Mouse (Mus musculus) heart, embryonic 14.5 days (tissue): Measurements from ENCODE around the gene Usp29. TPM values are rescaled to one million over a fixed set of nuclear protein-coding genes. Genes with fewer than 3 reads are reported as not detected.

Experiments used
- ATAC-seq: fragments of 200-750 bp; cut with Nextera tagmentation; 2 replicates; pipeline ENCODE4 v1.8.0; 2017; ENCODE audit warnings: low read depth, moderate TSS enrichment; ENCODE audit not compliant: insufficient number of reproducible peaks, insufficient read depth, low FRiP score
- H3K27ac ChIP-seq, 2 experiments: fragments of 200-500 bp in 1 of 2; fragments of 300-500 bp in 1 of 2; sonication (generic) in 1 of 2; replicated peaks in 1 of 2; 2 replicates each; pipeline ENCODE4 v1.5.1; 2012 to 2014; ENCODE audit warnings: low read depth in 2 of 2, low read length in 2 of 2, control low read depth in 1 of 2, mild to moderate bottlenecking in 1 of 2, mixed read lengths in 1 of 2; ENCODE audit not compliant: control insufficient read depth in 1 of 2, insufficient read depth in 1 of 2
- H3K27me3 ChIP-seq: fragments of 300-500 bp; sonication (generic); 2 replicates; pipeline ENCODE4 v1.6.1; 2014; ENCODE audit warnings: mild to moderate bottlenecking, low read length, control low read depth; ENCODE audit not compliant: control insufficient read depth, insufficient read depth
- H3K36me3 ChIP-seq: fragments of 300-500 bp; sonication (generic); 2 replicates; pipeline ENCODE4 v1.6.1; 2014; ENCODE audit warnings: mild to moderate bottlenecking, control low read depth, low read length, mixed read lengths; ENCODE audit not compliant: control insufficient read depth, insufficient read depth
- H3K4me1 ChIP-seq, 2 experiments: fragments of 200-500 bp in 1 of 2; fragments of 300-500 bp in 1 of 2; sonication (generic) in 1 of 2; 2 replicates each; pipeline ENCODE4 v1.6.1; 2012 to 2014; ENCODE audit warnings: low read length in 2 of 2, control low read depth in 1 of 2, mixed read lengths in 1 of 2; ENCODE audit not compliant: control insufficient read depth in 2 of 2, insufficient read depth in 2 of 2
- H3K4me2 ChIP-seq: fragments of 300-500 bp; sonication (generic); 2 replicates; pipeline ENCODE4 v1.6.1; 2014; ENCODE audit warnings: mild to moderate bottlenecking, low read length
- H3K4me3 ChIP-seq, 2 experiments: fragments of 200-500 bp in 1 of 2; fragments of 300-500 bp in 1 of 2; sonication (generic) in 1 of 2; 2 replicates each; pipeline ENCODE4 v1.5.1; 2012 to 2014; ENCODE audit warnings: low read length in 2 of 2, mild to moderate bottlenecking in 2 of 2, control low read depth in 1 of 2, low read depth in 1 of 2, moderate library complexity in 1 of 2; ENCODE audit not compliant: control insufficient read depth in 1 of 2, insufficient read depth in 1 of 2
- H3K9ac ChIP-seq: fragments of 300-500 bp; sonication (generic); 2 replicates; pipeline ENCODE4 v1.6.1; 2014; ENCODE audit warnings: mild to moderate bottlenecking, low read length
- H3K9me3 ChIP-seq: fragments of 300-500 bp; sonication (generic); 2 replicates; pipeline ENCODE4 v1.6.1; 2016; ENCODE audit warnings: low read length, control low read depth; ENCODE audit not compliant: control insufficient read depth
- WGBS: fragments of 180-500 bp; shearing (Covaris S2); extraction: QIAGEN DNeasy Blood & Tissue Kit; methylation state at CpG from one replicate; pipeline ENCODE4 v1.1.7; 2014; 5-methylcytosine and 5-hydroxymethylcytosine counted together
- polyA plus RNA-seq: library from polyadenylated mRNA; unstranded; fragments of >200 nt; fragmentation: Nextera tagmentation; extraction: Ambion mirVana; gene quantifications from 2 replicates; pipeline ENCODE4 v1.2.1, GENCODE M21; 2014

Usp29 gene
- polyA plus RNA-seq, 1 experiment from 2014 or later = 7.7 TPM

DNA sequence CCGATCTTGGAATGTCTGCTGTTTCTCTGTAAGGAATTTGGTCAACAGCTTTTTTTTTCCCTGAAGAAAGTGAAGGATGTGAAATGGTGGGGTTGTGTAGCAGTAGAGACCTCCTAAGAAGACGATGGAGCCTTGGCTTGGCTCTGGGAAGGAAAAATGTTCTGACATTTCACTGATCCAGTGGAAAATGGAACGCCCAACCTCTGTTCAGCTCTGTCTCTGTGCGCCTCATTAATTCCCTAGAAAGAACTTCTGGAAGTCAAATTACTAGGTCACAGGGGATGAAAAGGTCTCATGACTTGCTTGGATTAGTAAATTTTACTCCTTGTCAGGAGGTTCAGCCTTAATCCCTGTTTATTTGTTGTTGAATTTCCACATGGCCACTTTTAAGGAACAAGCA is 92.3 kb downstream of the Usp29 start:
- no peaks in the 10 kb centered on the region for H3K27me3 ChIP-seq
- no peaks in the 10 kb centered on the region for H3K9me3 ChIP-seq
- no peak overlapping the region for H3K9ac ChIP-seq
- no peaks in the 10 kb centered on the region for H3K4me1 ChIP-seq
- H3K4me2 ChIP-seq = no peak overlapping the region
- H3K36me3 ChIP-seq = no peaks in the 10 kb centered on the region
- no peak for ATAC-seq
- H3K4me3 ChIP-seq = no peak overlapping the region
- H3K27ac ChIP-seq = no peak overlapping the region
- WGBS = 84% methylated on average over 4 of the region's 4 CpGs

DNA sequence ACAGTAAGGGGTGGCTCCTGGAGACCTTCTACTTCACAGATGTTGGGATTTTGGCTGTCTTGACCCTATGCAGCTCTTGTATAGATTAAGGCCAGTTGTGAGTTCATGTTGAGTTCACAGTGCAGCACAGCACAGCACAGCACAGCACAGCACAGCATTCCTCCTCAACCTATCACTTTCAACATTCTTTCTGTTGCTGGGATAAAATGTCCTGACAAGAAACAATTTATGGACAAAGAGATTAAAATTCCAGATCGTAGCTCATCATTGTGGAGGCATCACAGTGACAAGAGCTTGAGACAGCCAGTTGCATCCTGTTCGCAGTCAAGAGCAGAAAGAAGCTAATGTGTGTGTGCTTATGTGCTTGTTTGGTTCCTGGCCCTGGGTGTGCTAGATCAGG is 93.3 kb downstream of the Usp29 start:
- H3K27ac ChIP-seq = no peak overlapping the region
- H3K36me3 ChIP-seq = no peaks in the 10 kb centered on the region
- H3K4me2 ChIP-seq = no peak overlapping the region
- H3K4me3 ChIP-seq = no peak overlapping the region
- no peaks in the 10 kb centered on the region for H3K4me1 ChIP-seq
- 56% methylated on average over 2 of the region's 2 CpGs for WGBS
- no peaks in the 10 kb centered on the region for H3K27me3 ChIP-seq
- ATAC-seq = no peak
- H3K9ac ChIP-seq = no peak overlapping the region
- H3K9me3 ChIP-seq = no peaks in the 10 kb centered on the region

DNA sequence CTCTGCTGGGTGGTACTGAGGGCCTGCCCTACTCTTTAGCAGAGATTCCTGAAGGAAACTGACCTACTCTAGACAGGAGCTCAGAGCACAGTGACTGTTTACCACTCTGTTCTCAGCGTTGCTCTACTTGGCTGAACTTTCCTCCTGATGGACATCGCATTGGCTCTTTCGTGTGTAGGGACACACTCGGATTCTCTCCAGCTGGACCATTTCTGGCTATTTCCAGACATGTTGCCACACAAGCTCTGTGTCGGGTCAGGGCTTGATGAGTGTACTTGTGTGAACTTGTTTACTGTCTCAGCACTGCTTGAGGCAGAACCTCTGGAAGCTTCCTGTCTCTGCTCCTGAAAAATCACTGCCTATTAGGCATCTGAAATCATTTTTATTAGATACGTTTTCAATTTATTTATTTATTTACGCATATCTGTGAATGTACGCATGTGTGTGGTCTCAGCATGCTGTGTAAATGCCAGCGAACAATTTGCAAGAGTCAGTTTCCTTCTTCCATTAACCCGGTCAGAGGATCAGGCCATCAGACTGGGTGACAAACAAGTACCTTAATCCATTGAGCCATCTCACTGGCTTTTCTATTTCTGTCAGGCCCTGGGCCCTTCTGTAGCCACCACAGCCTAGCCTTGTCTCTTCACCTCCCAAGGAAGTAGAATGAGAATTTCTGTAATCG is 95.7 kb downstream of the Usp29 start:
- H3K4me1 ChIP-seq = no peaks in the 10 kb centered on the region
- no peaks in the 10 kb centered on the region for H3K27me3 ChIP-seq
- no peak for ATAC-seq
- H3K9me3 ChIP-seq = no peaks in the 10 kb centered on the region
- no peak overlapping the region for H3K9ac ChIP-seq
- no peak overlapping the region for H3K27ac ChIP-seq
- H3K36me3 ChIP-seq = no peaks in the 10 kb centered on the region
- H3K4me3 ChIP-seq = no peak overlapping the region
- no peak overlapping the region for H3K4me2 ChIP-seq
- 81% methylated on average over 11 of the region's 11 CpGs for WGBS

DNA sequence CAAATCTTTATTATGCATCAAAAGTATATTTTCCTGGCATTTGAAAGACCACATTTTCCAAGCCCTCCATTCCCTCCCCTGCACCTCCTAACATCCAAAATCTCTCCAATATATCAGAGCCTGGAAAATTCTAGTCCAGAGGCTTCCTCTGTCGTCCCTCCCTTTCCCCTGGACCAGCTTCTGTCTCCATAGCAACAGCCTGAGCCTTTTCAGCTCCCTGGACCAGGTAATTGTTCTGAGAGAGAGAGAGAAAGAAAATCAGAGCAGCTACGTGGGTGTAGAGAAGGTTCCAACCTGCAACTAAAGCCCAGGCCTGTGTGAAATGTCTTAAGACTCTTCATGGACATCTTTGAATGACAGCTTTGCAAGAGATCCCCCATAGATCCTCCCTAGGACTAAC is 98.8 kb downstream of the Usp29 start:
- Histone ChIP-seq H3K4me2 (no peak overlapping the region), H3K4me1 (no peaks in the 10 kb centered on the region), H3K27me3 (no peaks in the 10 kb centered on the region), H3K36me3 (no peaks in the 10 kb centered on the region), H3K4me3 (no peak overlapping the region), H3K27ac (no peak overlapping the region), H3K9me3 (no peaks in the 10 kb centered on the region), H3K9ac (no peak overlapping the region)
- ATAC-seq = no peak
- 45% methylated on average over 2 of the region's 2 CpGs for WGBS

DNA sequence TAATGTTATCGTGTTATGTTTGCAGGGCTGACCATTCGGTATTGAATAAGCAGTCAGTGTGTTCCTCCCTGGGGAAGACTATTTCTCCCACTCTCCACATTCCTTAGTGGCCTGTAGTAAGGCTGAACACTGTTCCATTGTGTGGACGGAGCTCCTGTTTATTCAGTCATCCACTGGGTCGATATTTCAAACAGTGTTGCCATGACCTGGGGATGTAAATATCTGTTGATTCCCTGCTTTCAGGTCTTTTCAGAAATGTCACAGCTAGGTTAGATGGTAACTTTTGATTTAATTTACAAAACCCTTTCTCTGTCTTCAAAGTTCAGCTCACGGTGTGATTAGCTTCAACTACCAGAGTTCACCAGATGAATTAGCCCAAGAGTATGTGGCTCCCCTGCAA is 104.6 kb downstream of the Usp29 start:
- Histone ChIP-seq H3K9ac (no peak overlapping the region), H3K36me3 (no peaks in the 10 kb centered on the region), H3K4me2 (no peak overlapping the region), H3K4me3 (no peak overlapping the region), H3K27me3 (no peaks in the 10 kb centered on the region), H3K27ac (no peak overlapping the region; a peak in 1 of 4 replicates), H3K4me1 (no peaks in the 10 kb centered on the region; a peak in 2 of 4 replicates), H3K9me3 (no peaks in the 10 kb centered on the region)
- no peak for ATAC-seq
- 51% methylated on average over 5 of the region's 5 CpGs for WGBS

DNA sequence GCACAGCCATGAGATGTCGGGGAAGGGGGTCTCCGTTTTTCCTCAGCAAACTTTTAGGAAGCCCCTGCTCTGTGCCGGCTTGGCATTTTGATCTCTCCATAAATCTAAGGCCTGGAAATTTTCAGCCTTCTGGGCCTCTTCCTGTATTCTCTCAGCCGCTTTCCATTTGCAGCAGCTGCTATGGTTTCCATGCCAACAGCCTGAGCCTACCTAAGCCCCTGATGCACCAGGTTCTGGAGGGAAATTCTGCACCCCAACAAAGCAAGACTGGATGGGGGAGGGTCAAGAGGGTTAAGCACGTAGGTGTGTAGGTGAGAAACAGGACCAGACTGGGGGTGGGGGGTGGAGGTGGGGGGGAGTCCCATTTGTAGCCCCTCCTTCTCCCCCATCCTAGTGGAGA is 105.0 kb downstream of the Usp29 start:
- no peaks in the 10 kb centered on the region; a peak in 2 of 4 replicates for H3K4me1 ChIP-seq
- H3K9ac ChIP-seq = no peak overlapping the region
- no peaks in the 10 kb centered on the region for H3K27me3 ChIP-seq
- H3K36me3 ChIP-seq = no peaks in the 10 kb centered on the region
- no peaks in the 10 kb centered on the region for H3K9me3 ChIP-seq
- no peak overlapping the region; a peak in 1 of 4 replicates for H3K27ac ChIP-seq
- H3K4me3 ChIP-seq = no peak overlapping the region
- 37% methylated on average over 5 of the region's 5 CpGs for WGBS
- H3K4me2 ChIP-seq = no peak overlapping the region
- no peak for ATAC-seq

DNA sequence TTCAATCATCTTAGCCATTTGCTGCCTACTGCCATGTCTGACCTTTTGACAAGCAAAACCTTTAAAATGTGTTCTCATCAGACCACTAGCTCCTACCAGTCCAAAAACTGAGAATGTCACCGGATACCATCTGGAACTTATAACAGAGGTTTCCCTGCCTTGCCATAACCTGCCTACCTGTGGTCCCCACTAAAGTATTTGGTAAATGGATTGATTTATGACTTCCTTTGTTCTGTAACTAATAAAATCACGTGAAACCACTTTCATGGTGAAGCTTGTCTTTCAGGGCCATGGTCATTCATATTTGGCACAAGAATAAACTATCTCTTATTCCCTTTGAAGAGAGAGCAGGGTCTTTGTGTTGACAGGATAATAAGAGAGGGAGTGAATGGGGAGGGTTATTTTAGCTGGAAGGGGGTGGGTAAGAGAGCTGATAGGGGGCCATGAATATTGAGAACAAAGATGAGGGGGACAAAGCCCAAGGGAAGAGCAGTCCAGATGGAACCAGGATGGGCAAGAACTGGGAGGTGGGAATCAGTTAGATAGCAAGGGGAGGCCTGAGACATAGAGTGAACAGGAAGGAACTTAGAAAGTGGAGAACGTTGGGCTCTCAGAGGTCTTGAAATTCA is 107.0 kb downstream of the Usp29 start:
- Histone ChIP-seq H3K27me3 (no peaks in the 10 kb centered on the region), H3K4me3 (no peak overlapping the region), H3K4me2 (no peak overlapping the region), H3K9ac (no peak overlapping the region), H3K27ac (no peak overlapping the region), H3K36me3 (no peaks in the 10 kb centered on the region), H3K4me1 (no peaks in the 10 kb centered on the region; a peak in 2 of 4 replicates), H3K9me3 (no peaks in the 10 kb centered on the region)
- 62% methylated on average over 3 of the region's 3 CpGs for WGBS
- no peak for ATAC-seq
